8 mouse cellular contexts compared by ENCODE assay signal in genomic region chr10:9901071-9901696, GRCm38 (mm10). TPM values are rescaled to one million over a fixed set of nuclear protein-coding genes. Genes with fewer than 3 reads are reported as not detected.
DNase-seq lines count a peak whose midpoint lies in the region; ATAC-seq lines count a peak whose summit lies in the region.

Gene Stxbp5 (minus strand): TSS chr10:9901079.

- H3K9me3 ChIP-seq in hindbrain, embryonic 13.5 days: no peaks in the 10 kb centered on the region

- peaks cover 23% of the 10 kb centered on the region for H3K4me1 ChIP-seq in hindbrain, embryonic 13.5 days (replicated peaks)

- H3K9ac ChIP-seq in hindbrain, embryonic 13.5 days: peak within 1 kb of the TSS; percentile 96

- H3K27ac ChIP-seq in hindbrain, embryonic 13.5 days: peak within 1 kb of the TSS; percentile 97

- ATAC-seq in hindbrain, embryonic 13.5 days (ENCODE audit: low FRiP score): peak; percentile 83

- WGBS in hindbrain, embryonic 13.5 days: under 1% methylated on average over 40 of the region's 52 CpGs

- H3K36me3 ChIP-seq in hindbrain, embryonic 13.5 days: no peaks in the 10 kb centered on the region

- no peaks in the 10 kb centered on the region for H3K27me3 ChIP-seq in hindbrain, embryonic 13.5 days

- DNase-seq in WW6 (ENCODE audit: low read depth, low spot score): peak; percentile 34
- peak; percentile 93 for DNase-seq in cerebellum, postnatal 25 days
- DNase-seq in frontal cortex, postnatal 25 days (ENCODE audit: low spot score in 2 of 2): peak; percentile 64 to 70
- peak; percentile 67 to 89 for DNase-seq in layer of hippocampus, postnatal 25 days (ENCODE audit: extremely low spot score in 1 of 2, low spot score in 1 of 2)
- peak; percentile 84 for DNase-seq in lung, postnatal 14 days
- DNase-seq in retina, adult 2 months (ENCODE audit: low read depth, low spot score): peak; percentile 74
- DNase-seq in thymus, postnatal 25 days: peak; percentile 82

- H3K4me3 ChIP-seq in hindbrain, embryonic 13.5 days: peak within 1 kb of the TSS; percentile 84

- H3K4me2 ChIP-seq in hindbrain, embryonic 13.5 days: peak within 1 kb of the TSS; percentile 77

RNA-seq across cellular contexts. Expression of gene Stxbp5, which starts in this region (rescaled TPM):
- polyA plus RNA-seq in hindbrain, embryonic 13.5 days (2015; fragmentation: Nextera tagmentation; extraction: Ambion mirVana): 7.5 and 7.8 TPM in 2 replicates
- total RNA-seq in layer of hippocampus, postnatal 25 days (2021): 100 to 1,000 TPM in 1 of 2 experiments, 10 to 100 TPM in 1; 99.0 to 114 TPM

Comparison
In these comparisons a context has a peak if more than half of its experiments do, and no peak if none do; other contexts are left out.
1. Peak in every context shown above with its lines: DNase-seq, ATAC-seq, H3K4me3 ChIP-seq and H3K27ac ChIP-seq.
2. DNase-seq: peak in every context shown above with its lines; median percentile 93 in cerebellum, postnatal 25 days; 84 in lung, postnatal 14 days; 82 in thymus, postnatal 25 days; 78 in layer of hippocampus, postnatal 25 days; 74 in retina, adult 2 months; 67 in frontal cortex, postnatal 25 days; 34 in WW6.